Mouse (Mus musculus) lung, adult 2 months (tissue): ENCODE results near the gene St7.

Experiments
- CTCF ChIP-seq: fragments of 200-500 bp; IDR thresholded peaks from 2 replicates; pipeline ENCODE4 v1.5.1; 2011; ENCODE audit warnings: mild to moderate bottlenecking, low read length, control low read depth; ENCODE audit not compliant: insufficient read depth
- POLR2A ChIP-seq: fragments of 200-500 bp; IDR thresholded peaks from 2 replicates; pipeline ENCODE4 v1.6.1; 2011; ENCODE audit warnings: low read depth, mild to moderate bottlenecking, control low read depth, low read length, borderline replicate concordance; ENCODE audit errors: extremely low read depth

- no peak for TF ChIP-seq CTCF
- TF ChIP-seq POLR2A, result no peak
Measured at GRCm38 (mm10) chr6:17912312-17912711, 219.6 kb downstream of the St7 start.
